Mouse (Mus musculus) midbrain, embryonic 11.5 days (tissue): Measurements from ENCODE around the gene Slc16a14. TPM values are rescaled to one million over a fixed set of nuclear protein-coding genes. Genes with fewer than 3 reads are reported as not detected.

Experiments
- ATAC-seq: fragments of 200-750 bp; cut with Nextera tagmentation; 2 replicates; pipeline ENCODE4 v1.8.0; 2017; ENCODE audit warnings: moderate TSS enrichment, moderate library complexity; ENCODE audit not compliant: low FRiP score
- DNase-seq: peaks from one replicate; pipeline ENCODE4 v3.0.0; 2015; ENCODE audit warnings: low spot score; ENCODE audit errors: missing footprints
- H3K27ac ChIP-seq: fragments of 300-500 bp; sonication (generic); 2 replicates; pipeline ENCODE4 v1.5.1; 2014; ENCODE audit warnings: low read depth, low read length
- H3K27me3 ChIP-seq: fragments of 300-500 bp; sonication (generic); 2 replicates; pipeline ENCODE4 v1.6.1; 2014; ENCODE audit warnings: mild to moderate bottlenecking, low read length, moderate library complexity, mixed read lengths; ENCODE audit not compliant: control insufficient read depth, insufficient read depth
- H3K36me3 ChIP-seq: fragments of 300-500 bp; sonication (generic); 2 replicates; pipeline ENCODE4 v1.6.1; 2014; ENCODE audit warnings: mild to moderate bottlenecking, low read length, moderate library complexity, mixed read lengths; ENCODE audit not compliant: control insufficient read depth, insufficient read depth
- H3K4me1 ChIP-seq: fragments of 300-500 bp; sonication (generic); 2 replicates; pipeline ENCODE4 v1.6.1; 2014; ENCODE audit warnings: low read length; ENCODE audit not compliant: control insufficient read depth, insufficient read depth
- H3K4me2 ChIP-seq: fragments of 300-500 bp; sonication (generic); 2 replicates; pipeline ENCODE4 v1.6.1; 2014; ENCODE audit warnings: mild to moderate bottlenecking, moderate library complexity
- H3K4me3 ChIP-seq: fragments of 300-500 bp; sonication (generic); 2 replicates; pipeline ENCODE4 v1.5.1; 2014; ENCODE audit warnings: low read depth, low read length
- H3K9ac ChIP-seq: fragments of 300-500 bp; sonication (generic); 2 replicates; pipeline ENCODE4 v1.6.1; 2014; ENCODE audit warnings: low read length
- H3K9me3 ChIP-seq: fragments of 300-500 bp; sonication (generic); 2 replicates; pipeline ENCODE4 v1.6.1; 2016; ENCODE audit warnings: low read length; ENCODE audit not compliant: control insufficient read depth
- WGBS: fragments of 180-500 bp; shearing (Covaris S2); extraction: QIAGEN DNeasy Blood & Tissue Kit; methylation state at CpG from one replicate; pipeline ENCODE4 v1.1.7; 2014; 5-methylcytosine and 5-hydroxymethylcytosine counted together
- polyA plus RNA-seq: library from polyadenylated mRNA; unstranded; fragments of >200 nt; fragmentation: Nextera tagmentation; extraction: Ambion mirVana; gene quantifications from 2 replicates; pipeline ENCODE4 v1.2.1, GENCODE M21; 2014

Slc16a14 gene
- polyA plus RNA-seq, 1 experiment from 2014 or later: 4.7 TPM

DNA sequence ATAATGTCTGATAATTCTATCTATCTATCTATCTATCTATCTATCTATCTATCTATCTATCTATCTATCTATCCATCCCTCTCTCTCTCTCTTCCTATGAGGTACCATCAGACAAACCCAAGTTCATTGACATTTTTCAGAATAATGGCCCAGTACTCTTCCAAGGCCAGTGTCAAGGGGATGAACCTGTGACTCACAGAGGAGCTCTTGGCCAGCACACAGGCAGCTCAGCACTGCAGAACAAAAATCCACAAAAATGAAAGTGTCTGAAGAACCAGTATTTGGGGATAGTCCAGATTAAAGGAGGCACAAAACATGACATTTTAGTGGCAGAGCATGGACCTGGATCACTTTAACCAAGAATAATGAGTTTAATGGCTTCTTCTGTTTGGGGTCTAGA is 7.7 kb upstream of the Slc16a14 start:
- Histone ChIP-seq H3K9me3 (no peaks in the 10 kb centered on the region), H3K4me3 (no peak overlapping the region), H3K9ac (no peak overlapping the region), H3K36me3 (no peaks in the 10 kb centered on the region), H3K27me3 (no peaks in the 10 kb centered on the region), H3K4me1 (no peaks in the 10 kb centered on the region), H3K27ac (no peak overlapping the region), H3K4me2 (no peak overlapping the region)
- no peak for ATAC-seq
- no peak for DNase-seq

DNA sequence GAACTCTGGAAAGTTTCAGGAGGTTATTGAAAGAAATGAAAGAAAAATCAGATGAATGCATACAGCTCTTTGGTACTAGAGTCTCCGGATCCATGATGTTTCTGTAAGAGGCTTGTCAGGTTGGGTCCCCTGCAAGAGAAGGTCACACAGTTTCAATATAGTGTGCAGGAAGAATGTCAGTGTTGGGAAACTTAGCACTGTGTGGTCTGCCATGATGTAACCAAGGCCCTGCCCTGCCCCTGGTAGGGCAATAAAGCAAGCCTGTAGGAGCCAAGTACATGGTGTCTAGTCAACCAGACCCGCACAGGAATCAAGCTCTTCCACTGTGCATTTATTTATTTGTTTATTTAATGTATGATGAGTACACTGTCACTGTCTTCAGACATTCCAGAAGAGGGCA is 5.4 kb upstream of the Slc16a14 start:
- WGBS: 86% methylated on average over 2 of the region's 2 CpGs
- Histone ChIP-seq H3K27me3 (peaks cover 2% of the 10 kb centered on the region; the same call in 1 of the 2 replicates), H3K27ac (no peak overlapping the region), H3K4me3 (no peak overlapping the region), H3K9ac (no peak overlapping the region), H3K4me1 (no peaks in the 10 kb centered on the region), H3K36me3 (no peaks in the 10 kb centered on the region), H3K4me2 (no peak overlapping the region), H3K9me3 (no peaks in the 10 kb centered on the region)
- DNase-seq (peak; percentile 49), ATAC-seq (no peak)

- no peaks in the 10 kb centered on the region for H3K9me3 ChIP-seq
- no peak overlapping the region for H3K27ac ChIP-seq
- no peak overlapping the region for H3K4me2 ChIP-seq
- H3K36me3 ChIP-seq: no peaks in the 10 kb centered on the region
- peak; percentile 76 for DNase-seq
- H3K27me3 ChIP-seq: peaks cover 2% of the 10 kb centered on the region; the same call in 1 of the 2 replicates
- H3K4me1 ChIP-seq: no peaks in the 10 kb centered on the region
- H3K4me3 ChIP-seq: no peak overlapping the region
- H3K9ac ChIP-seq: no peak overlapping the region
- 82% methylated on average over 4 of the region's 4 CpGs for WGBS
- no peak for ATAC-seq
These were observed 4.5 kb upstream of the Slc16a14 start for GRCm38 (mm10) chr1:84939466-84939865.

GRCm38 (mm10) chr1:84936716-84937510 is 2.0 kb upstream of the Slc16a14 start:
- Histone ChIP-seq H3K9me3 (no peaks in the 10 kb centered on the region), H3K4me1 (peaks cover 2% of the 10 kb centered on the region; the same call in 1 of the 2 replicates), H3K36me3 (no peaks in the 10 kb centered on the region), H3K27me3 (peaks cover 2% of the 10 kb centered on the region), H3K4me3 (no peak overlapping the region), H3K27ac (no peak overlapping the region), H3K9ac (no peak overlapping the region), H3K4me2 (no peak overlapping the region)
- no peak for ATAC-seq
- 89% methylated on average over 19 of the region's 19 CpGs for WGBS
- peak; percentile 66 for DNase-seq

DNA sequence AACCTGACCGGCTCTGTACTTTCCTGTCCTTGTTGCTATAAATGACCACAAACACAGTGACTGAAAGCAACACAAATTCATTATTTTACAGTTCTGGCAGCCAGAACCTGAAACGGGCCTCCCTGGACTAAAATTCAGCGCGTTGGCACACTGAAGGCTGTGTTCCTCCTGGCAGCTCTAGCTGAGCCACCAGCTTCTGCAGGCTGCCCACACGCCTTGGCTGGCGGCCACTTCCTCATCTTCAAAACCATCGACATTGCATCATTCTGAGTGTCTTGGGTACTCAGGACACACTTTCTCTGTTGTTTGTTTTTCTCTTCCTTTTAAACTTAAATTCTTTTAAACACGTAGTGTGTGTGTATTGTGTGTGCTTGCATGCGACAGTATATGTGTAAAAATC is 734 bp upstream of the Slc16a14 start:
- H3K36me3 ChIP-seq: no peaks in the 10 kb centered on the region
- H3K9me3 ChIP-seq: no peaks in the 10 kb centered on the region
- no peak overlapping the region for H3K27ac ChIP-seq
- H3K4me2 ChIP-seq: no peak overlapping the region
- ATAC-seq (no peak), DNase-seq (no peak)
- H3K27me3 ChIP-seq: peaks cover 2% of the 10 kb centered on the region
- no peak overlapping the region for H3K4me3 ChIP-seq
- peaks cover 2% of the 10 kb centered on the region; the same call in 1 of the 2 replicates for H3K4me1 ChIP-seq
- H3K9ac ChIP-seq: no peak overlapping the region; the same call in 1 of the 2 replicates
- 75% methylated on average over 9 of the region's 9 CpGs for WGBS

- peaks cover 2% of the 10 kb centered on the region for H3K27me3 ChIP-seq
- H3K4me2 ChIP-seq: peak overlapping the region; percentile 84
- ATAC-seq (no peak; the same call in 1 of the 2 replicates), DNase-seq (no peak)
- no peaks in the 10 kb centered on the region for H3K9me3 ChIP-seq
- H3K9ac ChIP-seq: peak overlapping the region; percentile 74
- H3K36me3 ChIP-seq: no peaks in the 10 kb centered on the region
- peak overlapping the region; percentile 10 for H3K27ac ChIP-seq
- peak overlapping the region; percentile 60 for H3K4me3 ChIP-seq
- H3K4me1 ChIP-seq: peaks cover 2% of the 10 kb centered on the region; the same call in 1 of the 2 replicates
- WGBS: under 1% methylated on average over 12 of the region's 12 CpGs
These were observed 807 bp downstream of the Slc16a14 start for GRCm38 (mm10) chr1:84934151-84934502.

GRCm38 (mm10) chr1:84933472-84934150 is 1.3 kb downstream of the Slc16a14 start:
- Histone ChIP-seq H3K9ac (peak overlapping the region; percentile 74), H3K9me3 (no peaks in the 10 kb centered on the region), H3K4me1 (peaks cover 2% of the 10 kb centered on the region; the same call in 1 of the 2 replicates), H3K36me3 (no peaks in the 10 kb centered on the region), H3K27ac (no peak overlapping the region; the same call in 1 of the 2 replicates), H3K27me3 (peaks cover 2% of the 10 kb centered on the region), H3K4me3 (peak overlapping the region; percentile 60), H3K4me2 (peak overlapping the region; percentile 84)
- peak; percentile 99 for DNase-seq
- peak; percentile 22 for ATAC-seq
- 11% methylated on average over 22 of the region's 22 CpGs for WGBS

GRCm38 (mm10) chr1:84925599-84925998 is 9.3 kb downstream of the Slc16a14 start:
- Histone ChIP-seq H3K27ac (no peak overlapping the region), H3K4me2 (no peak overlapping the region), H3K27me3 (no peaks in the 10 kb centered on the region), H3K36me3 (no peaks in the 10 kb centered on the region), H3K9ac (no peak overlapping the region), H3K4me1 (no peaks in the 10 kb centered on the region), H3K4me3 (no peak overlapping the region), H3K9me3 (no peaks in the 10 kb centered on the region)
- DNase-seq: no peak
- 80% methylated on average over 9 of the region's 9 CpGs for WGBS
- no peak for ATAC-seq

GRCm38 (mm10) chr1:84924134-84924533 is 10.8 kb downstream of the Slc16a14 start:
- Histone ChIP-seq H3K4me2 (no peak overlapping the region), H3K36me3 (no peaks in the 10 kb centered on the region), H3K9me3 (no peaks in the 10 kb centered on the region), H3K4me3 (no peak overlapping the region), H3K27ac (no peak overlapping the region), H3K27me3 (no peaks in the 10 kb centered on the region), H3K4me1 (no peaks in the 10 kb centered on the region), H3K9ac (no peak overlapping the region)
- ATAC-seq: no peak
- whole genome bisulfite sequencing: 83% methylated on average over 6 of the region's 6 CpGs
- peak; percentile 53 for DNase-seq
